Mouse (Mus musculus): Measurements from ENCODE around the gene 6430548M08Rik.

DNA sequence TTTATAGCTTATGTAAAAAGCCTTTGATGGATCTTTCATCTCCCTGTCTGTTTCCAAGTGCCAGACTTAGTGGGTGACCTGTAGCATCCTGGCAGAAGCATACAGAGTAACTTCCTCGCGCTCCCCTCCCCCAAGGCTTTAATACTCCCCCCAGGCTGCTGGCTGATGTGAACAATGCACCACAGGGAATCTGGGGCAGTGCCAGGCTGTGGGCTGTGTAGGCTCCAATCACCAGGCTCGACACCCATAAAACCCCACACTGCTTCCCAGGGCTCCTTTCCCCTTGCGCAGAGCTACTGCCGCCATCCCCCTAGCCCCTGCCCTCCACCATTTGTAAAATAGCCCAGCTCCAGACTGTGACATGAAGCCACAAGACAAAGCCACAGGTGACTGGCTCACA is 53.9 kb downstream of the 6430548M08Rik start:
- TF ChIP-seq CTCF (IDR thresholded peaks at IDR 0.05; ENCODE audit: borderline replicate concordance, extremely low read depth, insufficient read depth, insufficient read length) (no peak), POLR2A (IDR thresholded peaks at IDR 0.05; ENCODE audit: borderline replicate concordance, extremely low read depth, insufficient read depth, insufficient read length, poor library complexity, severe bottlenecking) (no peak)

All from brain, embryonic 14.5 days (tissue).